Mouse (Mus musculus): Measurements from ENCODE around the gene Krtap4-2. TPM values are rescaled to one million over a fixed set of nuclear protein-coding genes. Genes with fewer than 3 reads are reported as not detected.
"Not testable (repeated sequence)": the region's sequence is repeated elsewhere in the genome, so short reads cannot be mapped to it uniquely, and the experiment has no call there.

Gene Krtap4-2
- not detected in 2 replicates for polyA plus RNA-seq (2015; fragmentation: Nextera tagmentation; extraction: Ambion mirVana)

GRCm38 (mm10) chr11:99634653-99635134, at the start of gene Krtap4-2:
Gene Krtap4-2, minus strand, starts transcription at chr11:99635084.
- Histone ChIP-seq H3K9ac (replicated peaks; ENCODE audit: low read depth) (no peak within 1 kb of the TSS), H3K4me3 (ENCODE audit: low read depth, low read length) (no peak within 1 kb of the TSS), H3K4me1 (ENCODE audit: insufficient read depth, low read depth, low read length) (no peaks in the 10 kb centered on the region), H3K27me3 (replicated peaks; ENCODE audit: insufficient read depth, low read length) (no peaks in the 10 kb centered on the region), H3K36me3 (ENCODE audit: insufficient read depth, low read length) (no peaks in the 10 kb centered on the region), H3K27ac (ENCODE audit: low read length) (no peak within 1 kb of the TSS), H3K9me3 (ENCODE audit: low read length) (no peaks in the 10 kb centered on the region), H3K4me2 (replicated peaks; ENCODE audit: low read depth, low read length) (no peak within 1 kb of the TSS)
- WGBS = 36% methylated on average over 8 of the region's 8 CpGs
- no peak for ATAC-seq
- TF ChIP-seq CTCF (IDR thresholded peaks at IDR 0.05) = no peak
- no peak for TF ChIP-seq EP300 (IDR thresholded peaks at IDR 0.05)
- DNase-seq (ENCODE audit: low spot score) = no peak

DNA sequence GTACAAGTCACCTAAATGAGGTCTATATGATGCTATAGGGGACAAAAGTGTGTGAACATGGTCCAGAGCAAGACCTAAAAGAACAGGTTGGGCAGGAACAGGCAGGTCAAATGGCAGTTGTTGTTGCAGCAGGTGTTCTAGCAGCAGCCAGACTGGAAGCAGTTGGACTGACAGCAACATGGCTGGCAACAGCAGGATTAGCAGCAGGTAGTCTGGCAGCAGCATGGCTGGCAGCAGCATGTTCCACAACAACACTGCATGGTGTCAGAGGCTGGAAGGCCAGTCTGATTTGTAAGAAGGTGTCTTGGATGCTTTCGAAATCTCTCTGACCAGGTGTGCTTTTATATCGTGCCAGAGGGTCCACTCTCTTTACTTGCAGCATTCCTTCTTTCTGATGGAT, 48.6 kb upstream of the Krtap4-2 start:
- no peak for ATAC-seq
- Histone ChIP-seq H3K27ac (ENCODE audit: low read length) (no peak overlapping the region), H3K4me2 (replicated peaks; ENCODE audit: low read depth, low read length) (no peak overlapping the region), H3K4me3 (ENCODE audit: low read depth, low read length) (no peak overlapping the region), H3K9me3 (ENCODE audit: low read length) (no peaks in the 10 kb centered on the region), H3K4me1 (ENCODE audit: insufficient read depth, low read depth, low read length) (no peaks in the 10 kb centered on the region), H3K27me3 (replicated peaks; ENCODE audit: insufficient read depth, low read length) (no peaks in the 10 kb centered on the region), H3K9ac (replicated peaks; ENCODE audit: low read depth) (no peak overlapping the region), H3K36me3 (ENCODE audit: insufficient read depth, low read length) (no peaks in the 10 kb centered on the region)
- TF ChIP-seq EP300 (IDR thresholded peaks at IDR 0.05) (no peak), CTCF (IDR thresholded peaks at IDR 0.05) (no peak)
- 83% methylated on average over 2 of the region's 2 CpGs for WGBS
- DNase-seq (ENCODE audit: low spot score) = no peak

GRCm38 (mm10) chr11:99665860-99666259, 31.0 kb upstream of the Krtap4-2 start, which contains the start of gene Krtap4-6:
Gene Krtap4-6, minus strand, starts transcription at chr11:99665960.
- Histone ChIP-seq H3K4me2 (replicated peaks; ENCODE audit: low read depth, low read length) (no peak within 1 kb of the TSS), H3K27ac (ENCODE audit: low read length) (no peak within 1 kb of the TSS), H3K9me3 (ENCODE audit: low read length) (no peaks in the 10 kb centered on the region), H3K36me3 (ENCODE audit: insufficient read depth, low read length) (no peaks in the 10 kb centered on the region), H3K4me3 (ENCODE audit: low read depth, low read length) (no peak within 1 kb of the TSS), H3K27me3 (replicated peaks; ENCODE audit: insufficient read depth, low read length) (no peaks in the 10 kb centered on the region), H3K4me1 (ENCODE audit: insufficient read depth, low read depth, low read length) (no peaks in the 10 kb centered on the region), H3K9ac (replicated peaks; ENCODE audit: low read depth) (no peak within 1 kb of the TSS)
- no peak for TF ChIP-seq EP300 (IDR thresholded peaks at IDR 0.05)
- no peak for TF ChIP-seq CTCF (IDR thresholded peaks at IDR 0.05)
- ATAC-seq (no peak), DNase-seq (ENCODE audit: low spot score) (no peak)

GRCm38 (mm10) chr11:99662802-99663201, 27.9 kb upstream of the Krtap4-2 start:
- Histone ChIP-seq H3K4me3 (ENCODE audit: low read depth, low read length) (no peak overlapping the region), H3K4me2 (replicated peaks; ENCODE audit: low read depth, low read length) (no peak overlapping the region), H3K36me3 (ENCODE audit: insufficient read depth, low read length) (no peaks in the 10 kb centered on the region), H3K9ac (replicated peaks; ENCODE audit: low read depth) (no peak overlapping the region), H3K27me3 (replicated peaks; ENCODE audit: insufficient read depth, low read length) (no peaks in the 10 kb centered on the region), H3K9me3 (ENCODE audit: low read length) (no peaks in the 10 kb centered on the region), H3K4me1 (ENCODE audit: insufficient read depth, low read depth, low read length) (no peaks in the 10 kb centered on the region), H3K27ac (ENCODE audit: low read length) (no peak overlapping the region)
- ATAC-seq = no peak
- no peak for DNase-seq (ENCODE audit: low spot score)
- TF ChIP-seq CTCF (IDR thresholded peaks at IDR 0.05) = no peak
- TF ChIP-seq EP300 (IDR thresholded peaks at IDR 0.05) = no peak
- 80% methylated on average over 10 of the region's 10 CpGs for WGBS

DNA sequence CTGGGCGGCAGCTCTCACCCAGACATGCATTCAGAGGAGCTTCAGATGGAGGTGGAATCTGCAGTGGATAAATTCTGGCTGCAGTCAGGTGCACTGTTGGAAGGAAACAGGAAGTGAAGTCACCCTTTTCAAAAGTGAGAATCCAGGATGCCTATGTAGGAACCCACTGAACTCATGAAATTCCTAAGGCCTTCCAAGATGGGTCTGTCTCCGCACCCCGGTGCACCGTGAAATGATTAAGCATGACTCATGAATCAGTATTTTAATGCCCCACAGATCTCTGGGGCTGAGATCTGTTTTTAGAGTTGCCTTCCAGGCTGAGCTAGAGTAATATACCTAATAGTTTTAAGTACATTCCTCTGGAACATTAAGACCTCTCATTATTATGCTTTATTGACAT, 24.4 kb upstream of the Krtap4-2 start:
- no peaks in the 10 kb centered on the region for H3K36me3 ChIP-seq (ENCODE audit: insufficient read depth, low read length)
- no peaks in the 10 kb centered on the region for H3K4me1 ChIP-seq (ENCODE audit: insufficient read depth, low read depth, low read length)
- DNase-seq (ENCODE audit: low spot score) = no peak
- H3K4me2 ChIP-seq (replicated peaks; ENCODE audit: low read depth, low read length) = no peak overlapping the region
- 78% methylated on average over 4 of the region's 4 CpGs for WGBS
- H3K27me3 ChIP-seq (replicated peaks; ENCODE audit: insufficient read depth, low read length) = no peaks in the 10 kb centered on the region
- no peaks in the 10 kb centered on the region for H3K9me3 ChIP-seq (ENCODE audit: low read length)
- ATAC-seq = no peak
- no peak overlapping the region for H3K4me3 ChIP-seq (ENCODE audit: low read depth, low read length)
- TF ChIP-seq EP300 (IDR thresholded peaks at IDR 0.05) (no peak), CTCF (IDR thresholded peaks at IDR 0.05) (no peak)
- no peak overlapping the region for H3K27ac ChIP-seq (ENCODE audit: low read length)
- no peak overlapping the region for H3K9ac ChIP-seq (replicated peaks; ENCODE audit: low read depth)

DNA sequence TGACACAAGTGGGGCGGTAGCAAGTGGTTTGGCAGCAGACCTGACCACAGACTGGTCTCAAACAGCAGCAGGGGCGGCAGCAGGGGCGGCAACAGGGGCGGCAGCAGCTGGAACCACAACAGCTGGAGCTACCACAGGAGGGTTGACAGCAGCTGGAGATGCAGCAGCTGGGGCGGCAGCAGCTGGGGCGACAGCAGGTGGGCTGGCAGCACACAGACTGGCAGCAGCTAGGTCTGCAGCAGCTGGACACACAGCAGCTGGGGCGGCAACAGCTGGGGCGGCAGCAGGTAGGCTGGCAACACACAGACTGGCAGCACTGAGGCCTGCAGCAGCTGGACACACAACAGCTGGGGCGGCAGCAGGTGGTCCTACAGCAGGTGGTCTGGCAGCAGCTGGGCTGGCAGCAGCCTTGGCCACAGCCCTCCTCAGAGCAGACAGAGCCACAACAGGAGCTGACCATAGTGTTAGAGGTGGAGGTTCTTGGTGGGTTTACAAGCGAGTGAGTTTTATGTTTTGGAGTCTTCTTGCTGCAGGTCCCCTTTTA, 23.7 kb upstream of the Krtap4-2 start, which contains the start of gene Gm11563:
Gene Gm11563, minus strand, starts transcription at position 494 of the 544 bp plus-strand sequence.
- not testable (repeated sequence) for H3K9ac ChIP-seq (replicated peaks; ENCODE audit: low read depth); ATAC-seq; H3K4me2 ChIP-seq (replicated peaks; ENCODE audit: low read depth, low read length); H3K36me3 ChIP-seq (ENCODE audit: insufficient read depth, low read length); DNase-seq (ENCODE audit: low spot score); H3K4me1 ChIP-seq (ENCODE audit: insufficient read depth, low read depth, low read length); H3K27me3 ChIP-seq (replicated peaks; ENCODE audit: insufficient read depth, low read length); H3K4me3 ChIP-seq (ENCODE audit: low read depth, low read length); H3K9me3 ChIP-seq (ENCODE audit: low read length); H3K27ac ChIP-seq (ENCODE audit: low read length)
- 73% methylated on average over 9 of the region's 10 CpGs for WGBS

DNA sequence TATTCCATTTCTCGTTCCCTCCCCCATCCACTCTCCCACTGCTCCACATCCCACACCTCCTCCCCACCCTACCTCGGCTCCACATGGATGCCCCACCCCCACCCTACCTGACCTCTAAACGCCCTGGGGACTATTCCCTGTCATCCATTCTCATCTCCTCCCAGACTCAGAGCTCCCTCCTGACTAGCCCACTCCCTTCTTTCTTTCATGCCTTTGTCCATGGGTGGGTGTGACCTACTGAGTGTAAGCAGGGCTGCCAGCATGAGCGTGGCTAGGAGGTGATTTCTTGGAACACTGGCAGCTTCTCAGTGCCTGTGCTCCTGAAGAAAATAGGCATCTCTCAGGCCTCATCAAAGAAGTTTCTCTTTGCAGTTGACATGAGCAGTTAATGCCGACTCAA, 22.2 kb upstream of the Krtap4-2 start:
- Histone ChIP-seq H3K36me3 (ENCODE audit: insufficient read depth, low read length) (no peaks in the 10 kb centered on the region), H3K4me3 (ENCODE audit: low read depth, low read length) (no peak overlapping the region), H3K9ac (replicated peaks; ENCODE audit: low read depth) (no peak overlapping the region), H3K9me3 (ENCODE audit: low read length) (no peaks in the 10 kb centered on the region), H3K4me1 (ENCODE audit: insufficient read depth, low read depth, low read length) (no peaks in the 10 kb centered on the region), H3K27me3 (replicated peaks; ENCODE audit: insufficient read depth, low read length) (no peaks in the 10 kb centered on the region), H3K27ac (ENCODE audit: low read length) (no peak overlapping the region), H3K4me2 (replicated peaks; ENCODE audit: low read depth, low read length) (no peak overlapping the region)
- 46% methylated on average over 5 of the region's 5 CpGs for WGBS
- TF ChIP-seq EP300 (IDR thresholded peaks at IDR 0.05) (no peak), CTCF (IDR thresholded peaks at IDR 0.05) (no peak)
- ATAC-seq = no peak
- no peak for DNase-seq (ENCODE audit: low spot score)

Measured in lung, postnatal 0 days (tissue).